Mouse (Mus musculus): ENCODE measurements around the gene Gm17949.

DNA sequence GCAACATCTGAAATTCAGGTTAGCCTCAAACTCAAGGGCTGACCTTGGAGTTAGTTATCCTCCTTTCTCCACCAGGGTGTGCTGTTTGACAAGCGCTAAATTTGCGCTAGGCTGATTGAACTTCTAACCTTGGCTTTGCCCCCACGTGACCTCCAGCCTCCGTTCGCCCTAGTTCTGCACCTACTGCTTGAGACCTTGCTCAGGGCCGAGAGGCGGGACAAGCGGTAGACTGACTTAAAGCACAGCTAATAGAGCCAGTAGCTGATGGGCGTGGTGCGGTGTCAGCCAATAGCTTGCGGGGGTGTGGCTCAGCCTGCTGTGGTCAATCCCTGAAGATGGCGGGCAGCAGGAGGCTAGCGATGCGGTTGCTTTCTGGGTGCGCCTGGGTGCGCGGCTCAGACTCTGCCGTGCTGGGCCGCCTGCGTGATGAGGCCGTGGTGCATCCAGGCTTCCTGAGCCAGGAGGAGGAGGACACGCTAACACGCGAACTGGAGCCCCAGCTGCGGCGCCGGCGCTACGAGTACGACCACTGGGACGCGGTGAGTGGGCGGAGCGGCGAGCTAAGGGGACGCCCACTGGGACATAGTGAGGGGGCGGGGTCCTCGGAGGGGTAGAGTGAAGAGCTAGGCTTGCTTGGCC is 14.1 kb upstream of the Gm17949 start, which contains the start of gene Alkbh7:
- TF ChIP-seq GATA1 (IDR thresholded peaks at IDR 0.05; ENCODE audit: borderline replicate concordance, low read length), result no peak
- no peak for TF ChIP-seq FLI1 (IDR thresholded peaks at IDR 0.05; ENCODE audit: low read length)

Measured in megakaryocyte, embryonic 14.5 days (primary cell).